Mouse (Mus musculus): ENCODE measurements around the gene Trim67. TPM values are rescaled to one million over a fixed set of nuclear protein-coding genes. Genes with fewer than 3 reads are reported as not detected.

Gene Trim67
- polyA plus RNA-seq, 1 experiment from 2014 or later, result not detected

DNA sequence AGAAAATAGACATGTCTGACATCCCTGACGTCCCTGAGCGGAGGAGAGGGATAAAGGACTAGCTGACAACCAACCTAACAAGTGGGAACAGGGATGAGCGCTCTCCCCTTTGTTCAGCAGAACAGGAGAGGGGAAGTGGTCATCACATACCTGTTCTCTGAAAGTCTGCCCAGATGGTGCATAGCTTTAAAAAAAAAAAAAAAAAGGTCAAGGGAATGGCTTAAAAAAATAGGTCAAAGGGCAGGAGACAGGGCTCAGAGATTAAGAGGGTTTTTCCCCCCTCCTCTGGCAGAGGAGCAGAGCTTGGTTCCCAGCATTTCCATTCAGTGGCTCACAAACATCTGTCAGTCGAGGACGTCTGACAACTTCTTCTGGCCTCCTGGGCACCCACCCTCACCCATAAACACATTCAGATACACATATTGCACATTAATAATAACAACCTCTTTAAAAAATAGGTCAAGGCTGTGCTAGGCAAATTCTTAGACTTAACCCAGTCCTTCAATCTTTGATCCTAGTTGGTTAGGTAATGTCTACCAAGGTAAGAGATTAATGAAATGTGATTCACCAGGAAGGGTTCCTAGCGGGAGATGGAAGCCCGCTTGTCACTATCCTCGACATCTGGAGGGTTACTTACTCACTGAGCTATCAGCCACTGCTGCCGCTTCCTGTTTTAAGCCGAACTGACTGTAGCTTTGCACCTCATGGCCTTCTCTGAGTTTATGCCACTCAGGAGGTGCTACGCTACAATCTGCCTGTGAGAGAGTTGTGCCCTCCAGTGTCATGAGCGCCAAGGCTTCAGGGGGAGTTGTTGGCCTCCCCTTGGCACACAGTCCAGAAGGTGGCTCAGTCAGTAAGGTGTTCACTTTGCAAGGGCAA lies 11.2 kb downstream of the Trim67 start:
- Histone ChIP-seq H3K9me3 (replicated peaks) (no peaks in the 10 kb centered on the region), H3K36me3 (no peaks in the 10 kb centered on the region), H3K27ac (no peak overlapping the region), H3K4me1 (no peaks in the 10 kb centered on the region), H3K27me3 (ENCODE audit: low read depth, poor library complexity, severe bottlenecking) (peaks cover 11% of the 10 kb centered on the region; the same call in 1 of the 2 replicates), H3K4me3 (no peak overlapping the region)
- 73% methylated on average over 12 of the region's 12 CpGs for WGBS
- no peak for DNase-seq (ENCODE audit: low spot score)

DNA sequence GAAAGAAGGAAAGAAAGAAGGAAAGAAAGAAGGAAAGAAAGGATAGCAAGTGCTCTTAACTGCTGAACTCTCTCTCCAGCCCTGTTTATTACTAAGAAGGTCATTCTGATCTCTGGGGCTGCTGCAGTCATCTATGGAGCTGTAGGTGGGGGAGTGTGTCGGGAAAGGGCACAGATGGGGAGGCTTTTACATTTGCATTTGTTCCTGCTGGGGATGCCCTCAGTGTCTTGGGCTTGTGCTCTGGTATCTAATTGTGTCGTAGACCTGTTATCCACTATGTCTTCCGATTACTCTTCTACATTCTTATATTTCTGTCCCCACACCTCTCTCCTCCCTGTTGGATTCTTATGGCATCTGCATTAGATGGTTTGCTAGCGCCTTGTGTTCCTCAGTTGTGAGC lies 13.1 kb downstream of the Trim67 start:
- H3K9me3 ChIP-seq (replicated peaks), result no peaks in the 10 kb centered on the region
- H3K27ac ChIP-seq, result no peak overlapping the region
- no peak for DNase-seq (ENCODE audit: low spot score)
- H3K36me3 ChIP-seq, result no peaks in the 10 kb centered on the region
- H3K4me3 ChIP-seq, result no peak overlapping the region
- no peaks in the 10 kb centered on the region for H3K4me1 ChIP-seq
- peaks cover 5% of the 10 kb centered on the region; the same call in 1 of the 2 replicates for H3K27me3 ChIP-seq (ENCODE audit: low read depth, poor library complexity, severe bottlenecking)
- 87% methylated on average over 4 of the region's 4 CpGs for WGBS

DNA sequence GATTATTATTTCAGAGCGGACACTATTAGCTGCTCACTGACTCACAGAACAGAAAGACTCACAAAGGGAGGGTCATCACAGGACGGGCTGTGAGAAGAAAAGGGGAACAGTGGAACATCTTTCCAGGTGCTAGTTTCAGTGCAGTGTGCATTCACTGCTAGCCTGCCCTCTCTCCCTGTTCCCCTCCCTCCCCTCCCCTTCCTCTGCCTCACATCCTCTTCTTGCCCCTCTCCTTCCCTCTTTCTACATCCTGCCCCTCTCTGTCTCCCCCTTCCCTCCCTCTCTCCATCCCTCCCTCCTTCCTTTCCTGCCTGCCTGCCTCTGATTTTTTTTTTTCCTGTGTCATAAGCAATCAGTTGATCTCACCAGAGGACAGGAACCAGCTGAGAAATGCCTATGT lies 16.5 kb downstream of the Trim67 start:
- Histone ChIP-seq H3K4me1 (no peaks in the 10 kb centered on the region), H3K4me3 (no peak overlapping the region), H3K27me3 (ENCODE audit: low read depth, poor library complexity, severe bottlenecking) (no peaks in the 10 kb centered on the region), H3K27ac (no peak overlapping the region), H3K36me3 (no peaks in the 10 kb centered on the region), H3K9me3 (replicated peaks) (no peaks in the 10 kb centered on the region)
- 71% methylated on average over 2 of the region's 2 CpGs for WGBS
- DNase-seq (ENCODE audit: low spot score), result no peak

DNA sequence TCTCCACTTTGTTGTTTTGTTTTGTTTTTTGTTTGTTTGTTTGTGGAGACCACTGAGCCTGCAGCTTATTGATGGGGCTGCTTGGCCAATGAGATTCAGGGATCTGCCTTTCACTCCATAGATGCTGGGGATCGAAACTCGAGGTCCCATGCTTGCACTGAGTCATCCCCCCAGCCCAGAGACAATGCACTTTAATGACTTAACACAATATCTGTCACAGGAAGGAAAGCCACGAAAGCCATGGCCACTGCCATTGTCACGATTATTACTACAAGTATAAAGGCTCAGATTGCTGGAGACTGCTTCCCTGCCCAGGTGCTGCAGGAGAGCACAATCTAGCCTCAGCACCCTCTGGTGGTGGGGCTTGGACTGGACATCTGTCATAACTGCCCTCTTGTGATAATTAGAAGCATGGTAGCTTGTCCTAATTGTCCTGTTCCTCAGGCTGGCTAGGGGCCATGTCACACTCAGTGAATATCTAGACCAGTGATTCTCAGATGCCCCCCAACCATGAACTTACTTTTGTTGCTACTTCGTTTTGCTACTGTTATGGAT lies 17.2 kb downstream of the Trim67 start:
- H3K27ac ChIP-seq, result no peak overlapping the region
- no peaks in the 10 kb centered on the region for H3K9me3 ChIP-seq (replicated peaks)
- no peaks in the 10 kb centered on the region for H3K4me1 ChIP-seq
- no peaks in the 10 kb centered on the region for H3K27me3 ChIP-seq (ENCODE audit: low read depth, poor library complexity, severe bottlenecking)
- DNase-seq (ENCODE audit: low spot score), result no peak
- WGBS, result 68% methylated on average over 5 of the region's 5 CpGs
- no peak overlapping the region for H3K4me3 ChIP-seq
- H3K36me3 ChIP-seq, result no peaks in the 10 kb centered on the region

DNA sequence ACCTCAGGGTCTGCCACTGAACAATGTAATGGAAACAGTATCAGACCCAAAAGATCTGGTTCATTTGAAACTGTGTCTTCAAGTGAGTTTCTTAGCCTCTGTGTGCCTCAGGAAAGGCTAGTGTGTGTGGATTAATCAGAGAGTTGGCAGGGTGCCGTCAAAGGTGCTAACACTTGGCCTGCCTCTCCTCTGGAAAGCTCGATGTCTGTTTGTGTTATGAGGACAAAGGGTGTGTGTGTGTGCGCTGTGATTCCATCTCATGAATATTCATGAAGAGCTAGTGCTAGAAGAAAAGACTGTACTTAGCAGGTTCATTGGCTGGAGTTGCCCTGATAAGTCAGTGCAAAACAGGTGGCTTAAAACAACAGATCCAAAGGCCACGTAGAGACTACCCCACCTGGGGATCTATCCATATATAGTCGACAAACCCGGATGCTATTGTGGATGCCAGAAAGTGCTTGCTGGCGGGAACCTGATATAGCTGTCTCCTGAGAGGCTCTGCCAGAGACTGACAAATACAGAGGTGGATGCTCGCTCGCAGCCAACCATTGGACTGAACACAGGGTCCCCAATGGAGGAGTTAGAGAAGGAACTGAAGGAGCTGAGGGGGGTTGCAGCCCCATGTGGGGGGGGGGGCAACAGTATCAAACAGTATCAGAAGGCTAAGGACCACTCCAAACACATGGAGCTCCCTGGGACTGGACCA lies 17.9 kb downstream of the Trim67 start:
- WGBS, result 65% methylated on average over 9 of the region's 9 CpGs
- Histone ChIP-seq H3K4me1 (no peaks in the 10 kb centered on the region), H3K27me3 (ENCODE audit: low read depth, poor library complexity, severe bottlenecking) (no peaks in the 10 kb centered on the region), H3K4me3 (no peak overlapping the region), H3K27ac (no peak overlapping the region), H3K9me3 (replicated peaks) (no peaks in the 10 kb centered on the region), H3K36me3 (no peaks in the 10 kb centered on the region)
- no peak for DNase-seq (ENCODE audit: low spot score)

DNA sequence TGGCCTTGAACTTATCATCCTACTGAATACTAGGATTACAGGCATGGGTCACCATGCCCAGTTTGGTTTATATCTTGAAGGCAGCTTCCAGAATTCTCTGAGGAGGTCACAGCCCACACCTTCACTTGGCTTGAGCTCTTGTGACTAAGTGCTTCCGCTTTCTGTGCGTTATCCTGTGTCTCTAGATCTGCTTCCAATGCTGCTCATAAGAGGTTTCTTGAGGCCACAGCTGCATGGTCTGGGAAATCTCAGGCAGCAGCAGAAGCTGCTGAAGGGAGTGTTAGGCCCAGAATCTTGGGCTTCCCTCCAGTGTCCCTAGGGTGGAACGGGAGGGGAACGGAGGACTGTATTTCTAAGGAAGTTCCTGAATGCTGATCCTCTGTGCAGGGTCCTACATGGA lies 20.4 kb downstream of the Trim67 start:
- no peak for DNase-seq (ENCODE audit: low spot score)
- WGBS, result 91% methylated on average over 4 of the region's 4 CpGs
- H3K9me3 ChIP-seq (replicated peaks), result no peaks in the 10 kb centered on the region; the same call in 1 of the 2 replicates

DNA sequence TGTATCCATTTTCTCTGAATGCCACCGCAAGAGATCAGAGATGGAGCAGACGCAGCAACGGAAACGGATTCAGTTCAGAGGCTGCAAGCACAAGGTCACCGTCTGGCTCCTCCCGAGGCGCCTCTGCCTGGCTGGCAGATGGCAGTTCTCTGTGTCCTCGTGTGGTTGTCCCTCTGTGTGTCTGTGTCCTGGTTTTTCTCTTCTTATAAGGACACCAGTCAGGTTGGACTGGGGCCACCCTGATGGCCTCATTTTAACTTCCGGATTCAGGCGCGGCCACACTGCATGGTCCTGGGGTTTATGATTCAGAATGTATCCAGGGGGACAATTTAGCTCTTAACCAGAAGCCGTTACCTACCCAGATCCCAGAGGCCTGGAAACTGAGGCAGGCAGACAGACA lies 23.0 kb downstream of the Trim67 start:
- Histone ChIP-seq H3K9me3 (replicated peaks) (no peaks in the 10 kb centered on the region; the same call in 1 of the 2 replicates), H3K27ac (no peak overlapping the region), H3K4me1 (no peaks in the 10 kb centered on the region), H3K27me3 (ENCODE audit: low read depth, poor library complexity, severe bottlenecking) (no peaks in the 10 kb centered on the region), H3K4me3 (no peak overlapping the region), H3K36me3 (no peaks in the 10 kb centered on the region)
- no peak for DNase-seq (ENCODE audit: low spot score)
- WGBS, result 92% methylated on average over 12 of the region's 12 CpGs

More for the DNA sequence above, 20.4 kb downstream of the Trim67 start:
- H3K27ac ChIP-seq, result no peak overlapping the region
- no peak overlapping the region for H3K4me3 ChIP-seq
- no peaks in the 10 kb centered on the region for H3K27me3 ChIP-seq (ENCODE audit: low read depth, poor library complexity, severe bottlenecking)
- no peaks in the 10 kb centered on the region for H3K4me1 ChIP-seq
- no peaks in the 10 kb centered on the region for H3K36me3 ChIP-seq

DNA sequence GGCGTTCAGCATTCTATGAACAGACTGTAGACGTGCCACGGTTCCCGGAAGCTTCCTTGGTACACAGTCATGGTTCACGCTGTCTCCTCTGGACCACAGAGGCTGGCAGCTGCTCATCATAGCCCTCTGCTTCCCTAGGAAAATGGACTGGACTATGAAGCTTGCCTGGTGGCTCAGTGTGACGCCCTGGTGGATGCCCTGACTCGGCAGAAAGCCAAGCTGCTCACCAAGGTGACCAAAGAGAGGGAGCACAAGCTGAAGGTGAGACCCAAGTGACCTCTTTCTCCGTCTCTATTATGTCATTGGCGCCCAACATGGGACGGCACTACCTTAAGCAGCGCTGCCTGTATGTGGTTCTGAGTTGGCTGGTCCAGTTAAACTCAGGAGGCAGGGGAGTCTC lies 24.0 kb downstream of the Trim67 start:
- no peak overlapping the region for H3K4me3 ChIP-seq
- H3K4me1 ChIP-seq, result no peaks in the 10 kb centered on the region
- no peaks in the 10 kb centered on the region for H3K36me3 ChIP-seq
- WGBS, result 91% methylated on average over 11 of the region's 11 CpGs
- no peak for DNase-seq (ENCODE audit: low spot score)
- H3K9me3 ChIP-seq (replicated peaks), result no peaks in the 10 kb centered on the region; the same call in 1 of the 2 replicates
- no peaks in the 10 kb centered on the region for H3K27me3 ChIP-seq (ENCODE audit: low read depth, poor library complexity, severe bottlenecking)
- H3K27ac ChIP-seq, result no peak overlapping the region

DNA sequence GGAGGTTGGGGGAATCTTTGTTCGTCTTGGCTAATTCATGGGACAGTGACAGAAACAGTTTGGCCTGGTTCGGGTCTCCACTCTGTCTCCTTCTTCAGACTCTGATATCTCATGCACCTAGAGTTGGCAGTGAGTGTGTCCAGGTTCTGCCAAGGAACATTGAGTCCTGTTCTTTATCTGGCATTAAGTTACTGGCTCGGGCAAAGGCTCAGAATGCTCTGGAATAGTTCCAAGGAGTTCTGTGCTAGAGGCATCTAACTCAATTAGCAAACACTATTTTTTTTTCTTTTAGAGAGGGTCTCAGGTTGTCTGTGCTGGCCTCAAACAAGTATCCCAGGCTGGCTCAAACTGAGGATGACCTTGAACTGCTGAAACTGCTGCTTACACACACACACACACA lies 24.5 kb downstream of the Trim67 start:
- Histone ChIP-seq H3K27ac (no peak overlapping the region), H3K4me1 (no peaks in the 10 kb centered on the region), H3K9me3 (replicated peaks) (no peaks in the 10 kb centered on the region; the same call in 1 of the 2 replicates), H3K4me3 (no peak overlapping the region), H3K36me3 (no peaks in the 10 kb centered on the region), H3K27me3 (ENCODE audit: low read depth, poor library complexity, severe bottlenecking) (no peaks in the 10 kb centered on the region)
- DNase-seq (ENCODE audit: low spot score), result no peak
- 94% methylated on average over 3 of the region's 3 CpGs for WGBS

DNA sequence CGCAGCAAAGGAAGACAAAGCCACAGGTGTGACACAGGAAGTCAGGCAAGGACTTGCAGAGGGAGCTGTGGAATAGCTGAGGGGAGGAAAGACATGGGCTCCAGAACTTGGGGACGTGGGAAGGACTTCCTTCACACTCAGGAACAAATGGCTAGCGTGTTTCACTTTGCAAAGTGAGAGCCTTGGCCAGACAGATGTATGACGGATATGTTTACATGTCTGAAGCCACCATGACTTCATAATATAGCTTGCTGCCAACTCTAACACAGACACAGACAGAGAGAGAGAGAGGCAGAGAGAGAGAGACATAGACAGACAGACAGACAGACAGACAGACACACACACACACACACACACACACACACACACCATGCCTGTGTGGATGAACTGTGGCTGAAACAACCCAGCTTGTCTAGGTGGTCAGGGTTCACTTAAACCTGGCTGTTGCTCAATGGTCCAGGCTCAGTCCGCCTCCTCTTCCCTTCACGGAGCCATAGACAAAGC lies 26.8 kb downstream of the Trim67 start:
- Histone ChIP-seq H3K27me3 (ENCODE audit: low read depth, poor library complexity, severe bottlenecking) (no peaks in the 10 kb centered on the region), H3K9me3 (replicated peaks) (no peaks in the 10 kb centered on the region; the same call in 1 of the 2 replicates), H3K36me3 (no peaks in the 10 kb centered on the region), H3K27ac (no peak overlapping the region), H3K4me3 (no peak overlapping the region), H3K4me1 (no peaks in the 10 kb centered on the region)
- 73% methylated on average over 6 of the region's 6 CpGs for whole genome bisulfite sequencing
- DNase-seq (ENCODE audit: low spot score), result no peak

DNA sequence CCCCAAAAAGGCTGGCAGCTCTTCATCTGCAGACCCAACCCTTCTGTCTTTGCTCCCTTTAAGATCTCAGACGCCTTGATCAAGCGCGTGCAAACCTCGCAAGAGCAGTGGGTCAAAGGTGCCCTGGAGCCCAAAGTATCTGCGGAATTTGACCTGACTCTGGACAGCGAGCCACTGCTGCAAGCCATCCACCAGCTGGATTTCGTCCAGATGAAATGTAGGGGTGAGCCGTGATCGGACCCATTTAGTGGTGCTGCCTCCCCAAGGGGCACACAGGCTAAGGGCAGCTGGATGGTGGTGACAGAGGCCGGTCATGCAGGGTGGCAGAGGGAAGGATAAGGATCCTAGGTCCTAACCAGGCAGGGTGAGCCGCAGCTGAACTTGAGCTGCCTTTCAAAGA lies 27.2 kb downstream of the Trim67 start:
- no peak overlapping the region for H3K27ac ChIP-seq
- no peaks in the 10 kb centered on the region for H3K27me3 ChIP-seq (ENCODE audit: low read depth, poor library complexity, severe bottlenecking)
- H3K4me3 ChIP-seq, result no peak overlapping the region
- H3K9me3 ChIP-seq (replicated peaks), result no peaks in the 10 kb centered on the region; the same call in 1 of the 2 replicates
- no peak for DNase-seq (ENCODE audit: low spot score)
- H3K4me1 ChIP-seq, result no peaks in the 10 kb centered on the region
- 63% methylated on average over 11 of the region's 11 CpGs for WGBS
- no peaks in the 10 kb centered on the region for H3K36me3 ChIP-seq

DNA sequence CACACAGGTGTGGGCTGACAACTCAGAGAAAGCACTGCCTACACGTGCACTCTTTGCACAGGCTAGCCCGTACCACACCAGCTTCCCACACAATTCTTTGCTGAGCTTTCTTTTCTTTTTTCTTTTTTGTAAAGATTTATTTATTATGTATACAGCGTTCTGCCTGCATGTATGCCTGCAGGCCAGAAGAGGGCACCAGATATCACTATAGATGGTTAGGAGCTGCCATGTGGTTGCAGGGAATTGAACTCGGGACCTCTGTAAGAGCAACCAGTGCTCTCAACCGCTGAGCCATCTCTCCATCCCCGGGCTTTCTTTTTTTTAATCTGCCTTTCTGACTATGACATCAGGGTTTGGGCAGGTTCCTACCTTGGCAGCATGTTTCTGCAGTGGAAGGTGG lies 30.6 kb downstream of the Trim67 start:
- Histone ChIP-seq H3K27me3 (ENCODE audit: low read depth, poor library complexity, severe bottlenecking) (peaks cover 16% of the 10 kb centered on the region), H3K27ac (no peak overlapping the region), H3K9me3 (replicated peaks) (no peaks in the 10 kb centered on the region), H3K36me3 (no peaks in the 10 kb centered on the region), H3K4me3 (no peak overlapping the region), H3K4me1 (no peaks in the 10 kb centered on the region; the same call in 1 of the 2 replicates)
- DNase-seq (ENCODE audit: low spot score), result no peak
- 84% methylated on average over 6 of the region's 6 CpGs for WGBS

DNA sequence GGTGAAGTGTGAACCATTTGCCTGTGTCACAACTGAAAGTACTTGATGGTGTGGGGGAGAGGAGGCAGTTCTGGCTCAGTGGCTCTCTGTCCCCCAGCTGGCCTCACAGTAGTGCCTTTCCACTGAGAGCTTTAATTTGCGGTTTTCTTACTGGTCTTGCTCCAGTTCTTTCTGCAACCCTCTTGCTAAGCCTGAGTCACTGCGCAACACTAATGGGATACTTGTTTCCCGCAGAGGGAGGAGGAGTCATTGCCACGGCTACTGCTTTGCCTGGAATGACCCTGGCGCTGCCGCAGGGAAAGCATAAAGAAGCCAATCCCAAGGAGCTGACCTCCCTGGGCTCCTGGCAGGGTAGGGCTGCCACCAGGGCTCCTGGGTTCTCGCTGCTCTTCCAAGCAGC lies 33.8 kb downstream of the Trim67 start:
- no peak overlapping the region for H3K4me3 ChIP-seq
- no peaks in the 10 kb centered on the region for H3K36me3 ChIP-seq
- H3K27me3 ChIP-seq (ENCODE audit: low read depth, poor library complexity, severe bottlenecking), result peaks cover 28% of the 10 kb centered on the region
- no peaks in the 10 kb centered on the region for H3K9me3 ChIP-seq (replicated peaks)
- DNase-seq (ENCODE audit: low spot score), result no peak
- H3K27ac ChIP-seq, result no peak overlapping the region
- H3K4me1 ChIP-seq, result no peaks in the 10 kb centered on the region; the same call in 1 of the 2 replicates
- whole genome bisulfite sequencing, result 32% methylated on average over 7 of the region's 7 CpGs
